Mouse (Mus musculus) neural tube, embryonic 15.5 days (tissue): Measurements from ENCODE around the gene Atxn7l1. TPM values are rescaled to one million over a fixed set of nuclear protein-coding genes. Genes with fewer than 3 reads are reported as not detected.

Experiments used
- ATAC-seq: fragments of 200-750 bp; cut with Nextera tagmentation; 2 replicates; pipeline ENCODE4 v1.8.0; 2017; ENCODE audit warnings: mild to moderate bottlenecking, moderate TSS enrichment, moderate library complexity; ENCODE audit not compliant: low FRiP score
- H3K27ac ChIP-seq: fragments of 300-500 bp; sonication (generic); replicated peaks from 2 replicates; pipeline ENCODE4 v1.5.1; 2015; ENCODE audit warnings: mild to moderate bottlenecking, inconsistent platforms
- H3K27me3 ChIP-seq: fragments of 300-500 bp; sonication (generic); replicated peaks from 2 replicates; pipeline ENCODE4 v1.6.1; 2015; ENCODE audit warnings: inconsistent platforms
- H3K36me3 ChIP-seq: fragments of 300-500 bp; sonication (generic); 2 replicates; pipeline ENCODE4 v1.6.1; 2015; ENCODE audit warnings: inconsistent platforms
- H3K4me1 ChIP-seq: fragments of 300-500 bp; sonication (generic); 2 replicates; pipeline ENCODE4 v1.6.1; 2015; ENCODE audit warnings: inconsistent platforms
- H3K4me2 ChIP-seq: fragments of 300-500 bp; sonication (generic); 2 replicates; pipeline ENCODE4 v1.6.1; 2015; ENCODE audit warnings: inconsistent platforms, mild to moderate bottlenecking, moderate library complexity
- H3K4me3 ChIP-seq: fragments of 300-500 bp; sonication (generic); replicated peaks from 2 replicates; pipeline ENCODE4 v1.5.1; 2015; ENCODE audit warnings: mild to moderate bottlenecking, inconsistent platforms
- H3K9ac ChIP-seq: fragments of 300-500 bp; sonication (generic); replicated peaks from 2 replicates; pipeline ENCODE4 v1.6.1; 2015; ENCODE audit warnings: mild to moderate bottlenecking, inconsistent platforms
- H3K9me3 ChIP-seq: fragments of 300-500 bp; sonication (generic); replicated peaks from 2 replicates; pipeline ENCODE4 v1.6.1; 2016; ENCODE audit warnings: inconsistent platforms
- WGBS: fragments of 180-500 bp; shearing (Covaris S2); methylation state at CpG from one replicate; pipeline ENCODE4 v1.1.7; 2015; ENCODE audit warnings: mixed read lengths; 5-methylcytosine and 5-hydroxymethylcytosine counted together
- polyA plus RNA-seq: library from polyadenylated mRNA; unstranded; fragments of >200 nt; fragmentation: Nextera tagmentation; extraction: Ambion mirVana; gene quantifications from 2 replicates; pipeline ENCODE4 v1.2.1, GENCODE M21; 2015

Atxn7l1 gene
- polyA plus RNA-seq, 1 experiment from 2014 or later: 19.4 TPM

DNA sequence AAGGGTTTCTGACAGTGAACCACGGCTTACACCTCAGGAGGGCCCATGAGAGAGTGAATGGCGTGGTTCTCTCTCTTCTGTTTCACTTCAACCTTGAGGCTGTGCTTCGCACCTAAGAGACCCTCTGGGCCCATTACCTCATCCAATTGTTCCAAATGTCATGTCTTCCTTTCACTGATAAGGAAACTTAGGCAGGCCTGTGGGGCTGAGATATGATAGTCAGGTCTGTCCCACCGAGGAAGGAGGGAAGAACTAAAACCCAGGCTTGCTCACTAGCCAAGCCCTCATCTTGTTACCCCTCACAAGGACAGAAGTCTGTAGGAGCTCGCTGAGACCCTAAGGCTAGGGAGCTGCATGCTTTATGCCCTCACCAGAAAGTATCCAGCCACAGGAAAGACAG lies 187.5 kb downstream of the Atxn7l1 start:
- H3K27me3 ChIP-seq: no peaks in the 10 kb centered on the region
- H3K36me3 ChIP-seq: no peaks in the 10 kb centered on the region
- no peak overlapping the region for H3K9ac ChIP-seq
- no peak overlapping the region for H3K4me3 ChIP-seq
- H3K4me1 ChIP-seq: peaks cover 25% of the 10 kb centered on the region
- WGBS: 83% methylated on average over 5 of the region's 5 CpGs
- ATAC-seq: no peak
- no peaks in the 10 kb centered on the region for H3K9me3 ChIP-seq
- H3K27ac ChIP-seq: no peak overlapping the region
- no peak overlapping the region for H3K4me2 ChIP-seq

DNA sequence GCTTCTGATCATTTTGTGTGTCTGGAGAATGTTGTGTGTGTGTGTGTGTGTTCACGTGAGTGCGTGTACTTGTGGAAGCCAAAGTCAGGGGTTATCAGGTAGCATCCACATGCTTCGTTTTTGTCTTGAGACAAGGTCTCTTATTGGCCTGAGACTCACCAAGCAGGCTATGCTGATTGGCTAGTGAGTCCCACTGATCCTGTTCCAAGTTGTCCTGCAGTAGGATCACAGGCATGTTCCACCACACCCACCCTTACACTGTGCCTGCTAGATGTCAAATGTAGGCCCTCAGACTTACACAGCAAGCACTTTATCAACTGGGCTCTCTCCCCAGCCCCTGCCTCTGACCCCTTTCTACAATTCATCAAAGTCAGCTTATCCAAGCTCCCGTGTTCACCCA lies 187.9 kb downstream of the Atxn7l1 start:
- Histone ChIP-seq H3K27ac (no peak overlapping the region), H3K4me3 (no peak overlapping the region), H3K4me2 (no peak overlapping the region), H3K9ac (no peak overlapping the region), H3K36me3 (no peaks in the 10 kb centered on the region), H3K4me1 (peaks cover 27% of the 10 kb centered on the region), H3K9me3 (no peaks in the 10 kb centered on the region), H3K27me3 (no peaks in the 10 kb centered on the region)
- no peak for ATAC-seq
- WGBS: 91% methylated on average over 4 of the region's 4 CpGs

DNA sequence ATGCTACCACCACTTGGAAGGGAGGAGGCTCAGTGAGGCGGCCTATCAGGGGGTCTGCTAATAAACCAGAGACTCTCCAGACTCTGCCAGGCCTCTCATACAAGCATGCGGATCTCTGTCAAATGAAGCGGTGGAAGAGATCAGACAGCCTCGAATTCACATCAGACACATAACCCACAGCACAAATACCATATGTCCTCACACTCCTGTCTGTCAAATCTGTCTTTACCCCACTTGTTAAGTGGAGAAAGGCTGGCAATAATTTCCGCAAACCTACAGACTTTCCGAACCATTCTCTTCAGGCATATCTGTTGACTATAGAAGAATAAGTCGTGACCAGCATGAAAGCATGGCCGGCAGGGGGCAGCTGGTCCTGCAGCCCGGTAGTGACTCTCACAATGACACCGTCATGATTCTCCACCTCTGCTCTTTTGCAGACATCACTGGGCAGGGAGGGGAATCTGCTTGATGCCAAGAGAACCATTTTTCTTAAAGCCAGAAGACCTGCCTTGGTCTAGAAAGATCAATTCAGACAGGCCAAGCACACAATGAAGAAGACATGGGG lies 189.2 kb downstream of the Atxn7l1 start:
- 0 out of 2 replicates have a peak overlapping the region, but pooled peaks have one; percentile 28 for H3K27ac ChIP-seq
- no peaks in the 10 kb centered on the region for H3K36me3 ChIP-seq
- no peak for ATAC-seq
- peaks cover 39% of the 10 kb centered on the region for H3K4me1 ChIP-seq
- no peak overlapping the region for H3K4me2 ChIP-seq
- no peaks in the 10 kb centered on the region for H3K9me3 ChIP-seq
- 53% methylated on average over 10 of the region's 10 CpGs for WGBS
- no peaks in the 10 kb centered on the region for H3K27me3 ChIP-seq
- H3K9ac ChIP-seq: no peak overlapping the region
- H3K4me3 ChIP-seq: no peak overlapping the region

DNA sequence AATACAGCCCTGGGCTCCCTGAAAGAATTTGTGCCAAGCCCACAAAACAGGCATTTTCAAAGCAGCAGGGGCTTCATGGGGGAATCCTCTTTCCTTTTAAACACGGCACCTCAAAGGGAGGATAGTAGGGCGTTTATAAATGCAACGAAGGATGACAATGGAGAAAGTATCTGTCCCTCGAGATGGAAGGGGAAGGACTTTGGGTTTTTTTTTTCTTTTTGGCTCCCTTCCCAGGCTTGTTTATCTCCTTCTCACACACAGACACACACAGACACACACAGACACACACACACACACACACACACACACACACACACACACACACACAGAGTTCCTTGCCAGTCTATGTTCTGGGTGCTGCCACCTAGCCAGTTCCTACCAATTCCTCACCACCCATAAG lies 189.8 kb downstream of the Atxn7l1 start:
- no peak for ATAC-seq
- Histone ChIP-seq H3K4me2 (no peak overlapping the region), H3K27ac (0 out of 2 replicates have a peak overlapping the region, but pooled peaks have one; percentile 28), H3K9ac (no peak overlapping the region), H3K9me3 (no peaks in the 10 kb centered on the region), H3K27me3 (no peaks in the 10 kb centered on the region), H3K4me1 (peaks cover 42% of the 10 kb centered on the region), H3K36me3 (no peaks in the 10 kb centered on the region), H3K4me3 (no peak overlapping the region)
- 26% methylated on average over 4 of the region's 4 CpGs for whole genome bisulfite sequencing

DNA sequence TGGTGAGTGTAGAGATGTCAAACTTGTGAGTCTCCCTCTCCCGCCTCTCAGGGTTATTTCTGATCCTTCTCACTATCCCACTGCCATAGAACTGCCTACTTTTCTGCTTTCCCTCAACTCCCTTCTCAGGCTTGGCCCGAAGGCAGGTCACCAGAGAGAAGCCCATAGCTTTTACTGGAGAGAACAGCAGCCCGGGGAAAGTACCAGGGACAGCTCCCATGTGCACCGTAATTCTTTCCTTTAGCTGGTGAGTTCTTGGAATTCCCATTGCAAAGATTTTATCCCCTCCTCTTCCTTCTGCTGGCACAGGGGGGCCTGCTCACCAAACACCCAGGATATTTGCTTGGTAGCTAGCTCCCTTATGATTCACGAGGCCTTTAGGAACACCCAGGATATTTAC lies 190.7 kb downstream of the Atxn7l1 start:
- H3K4me2 ChIP-seq: no peak overlapping the region
- no peak overlapping the region for H3K9ac ChIP-seq
- H3K27ac ChIP-seq: no peak overlapping the region
- no peak overlapping the region for H3K4me3 ChIP-seq
- H3K4me1 ChIP-seq: peaks cover 36% of the 10 kb centered on the region
- H3K9me3 ChIP-seq: no peaks in the 10 kb centered on the region
- no peaks in the 10 kb centered on the region for H3K27me3 ChIP-seq
- WGBS: 35% methylated on average over 5 of the region's 5 CpGs
- no peak for ATAC-seq
- H3K36me3 ChIP-seq: no peaks in the 10 kb centered on the region

DNA sequence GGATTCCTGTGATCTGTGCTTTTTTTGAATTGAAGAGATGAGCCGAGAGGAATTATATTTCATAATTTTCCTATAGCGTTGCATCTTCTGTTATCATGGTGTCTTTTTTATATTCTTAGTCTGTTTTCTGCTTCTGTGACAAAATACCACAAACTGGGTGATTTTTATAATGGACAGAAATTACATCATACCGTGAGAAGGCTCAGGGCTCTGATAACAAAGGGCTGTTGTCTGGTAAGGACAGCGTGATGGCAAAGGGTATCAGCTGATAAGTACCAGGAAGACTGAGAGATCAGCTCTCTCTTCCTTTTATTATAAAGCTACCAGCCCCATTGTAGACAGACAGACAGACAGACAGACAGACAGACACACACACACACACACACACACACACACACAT lies 192.3 kb downstream of the Atxn7l1 start:
- no peak overlapping the region for H3K9ac ChIP-seq
- no peaks in the 10 kb centered on the region for H3K9me3 ChIP-seq
- 85% methylated on average over 4 of the region's 4 CpGs for WGBS
- no peak for ATAC-seq
- no peaks in the 10 kb centered on the region for H3K27me3 ChIP-seq
- H3K27ac ChIP-seq: no peak overlapping the region
- H3K4me2 ChIP-seq: no peak overlapping the region
- peaks cover 43% of the 10 kb centered on the region for H3K4me1 ChIP-seq
- no peaks in the 10 kb centered on the region for H3K36me3 ChIP-seq
- no peak overlapping the region for H3K4me3 ChIP-seq

DNA sequence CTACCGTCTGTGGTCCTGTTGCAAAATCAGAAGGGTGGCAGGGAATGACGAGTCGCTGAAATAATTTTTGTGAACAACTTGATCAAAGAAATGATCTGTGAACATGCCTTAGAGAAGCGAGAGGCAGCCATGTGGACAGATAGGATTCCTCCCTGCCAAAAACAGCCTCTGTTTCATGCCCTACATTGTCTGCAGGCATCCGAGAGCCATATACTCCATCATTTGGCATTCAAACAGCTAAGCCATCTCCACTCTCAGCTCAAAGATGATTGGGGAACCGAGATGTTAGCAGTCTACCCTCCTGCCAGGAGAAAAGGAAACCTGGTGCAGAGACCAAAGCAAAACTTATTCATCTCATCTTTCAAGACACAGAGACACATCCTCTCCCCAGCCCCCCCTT lies 193.2 kb downstream of the Atxn7l1 start:
- 61% methylated on average over 6 of the region's 6 CpGs for WGBS
- no peak overlapping the region for H3K4me2 ChIP-seq
- H3K36me3 ChIP-seq: no peaks in the 10 kb centered on the region
- peaks cover 52% of the 10 kb centered on the region for H3K4me1 ChIP-seq
- no peak overlapping the region for H3K4me3 ChIP-seq
- H3K9me3 ChIP-seq: no peaks in the 10 kb centered on the region
- H3K27ac ChIP-seq: peak overlapping the region; percentile 47; the same call in 1 of the 2 replicates
- H3K9ac ChIP-seq: no peak overlapping the region
- H3K27me3 ChIP-seq: no peaks in the 10 kb centered on the region
- no peak for ATAC-seq

DNA sequence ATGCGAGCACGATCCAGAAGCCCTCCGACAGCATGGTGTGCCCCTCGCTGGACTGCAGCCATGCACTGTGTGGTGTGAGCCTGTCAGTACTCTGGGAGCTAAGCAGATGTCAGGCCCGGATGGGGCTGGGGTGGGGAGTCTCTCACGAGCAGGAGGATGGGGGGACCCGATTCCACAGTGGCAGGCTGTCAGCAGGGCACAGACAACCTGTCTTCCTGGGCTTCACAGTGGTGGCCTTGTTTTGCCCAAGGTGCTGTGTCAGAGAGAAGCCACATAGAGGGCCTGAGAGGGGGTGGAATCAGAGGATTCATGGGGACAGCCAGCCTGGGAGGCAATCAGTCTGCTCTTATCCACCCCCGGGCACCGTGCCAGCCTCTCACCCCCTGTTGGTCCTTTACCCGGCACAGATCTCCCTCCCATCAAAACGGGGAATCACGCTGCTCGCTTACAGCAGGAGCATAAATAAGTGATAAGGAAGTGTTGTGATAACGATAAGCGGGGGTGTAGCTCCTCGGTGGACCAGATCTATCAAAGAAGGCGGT lies 193.9 kb downstream of the Atxn7l1 start:
- Histone ChIP-seq H3K27ac (peak overlapping the region; percentile 47; the same call in 1 of the 2 replicates), H3K4me3 (no peak overlapping the region), H3K4me2 (peak overlapping the region; percentile 16; the same call in 1 of the 2 replicates), H3K9me3 (no peaks in the 10 kb centered on the region), H3K27me3 (no peaks in the 10 kb centered on the region), H3K4me1 (peaks cover 58% of the 10 kb centered on the region), H3K9ac (peak overlapping the region; percentile 7; the same call in 1 of the 2 replicates), H3K36me3 (no peaks in the 10 kb centered on the region)
- ATAC-seq: peak; percentile 60
- WGBS: 35% methylated on average over 17 of the region's 17 CpGs

DNA sequence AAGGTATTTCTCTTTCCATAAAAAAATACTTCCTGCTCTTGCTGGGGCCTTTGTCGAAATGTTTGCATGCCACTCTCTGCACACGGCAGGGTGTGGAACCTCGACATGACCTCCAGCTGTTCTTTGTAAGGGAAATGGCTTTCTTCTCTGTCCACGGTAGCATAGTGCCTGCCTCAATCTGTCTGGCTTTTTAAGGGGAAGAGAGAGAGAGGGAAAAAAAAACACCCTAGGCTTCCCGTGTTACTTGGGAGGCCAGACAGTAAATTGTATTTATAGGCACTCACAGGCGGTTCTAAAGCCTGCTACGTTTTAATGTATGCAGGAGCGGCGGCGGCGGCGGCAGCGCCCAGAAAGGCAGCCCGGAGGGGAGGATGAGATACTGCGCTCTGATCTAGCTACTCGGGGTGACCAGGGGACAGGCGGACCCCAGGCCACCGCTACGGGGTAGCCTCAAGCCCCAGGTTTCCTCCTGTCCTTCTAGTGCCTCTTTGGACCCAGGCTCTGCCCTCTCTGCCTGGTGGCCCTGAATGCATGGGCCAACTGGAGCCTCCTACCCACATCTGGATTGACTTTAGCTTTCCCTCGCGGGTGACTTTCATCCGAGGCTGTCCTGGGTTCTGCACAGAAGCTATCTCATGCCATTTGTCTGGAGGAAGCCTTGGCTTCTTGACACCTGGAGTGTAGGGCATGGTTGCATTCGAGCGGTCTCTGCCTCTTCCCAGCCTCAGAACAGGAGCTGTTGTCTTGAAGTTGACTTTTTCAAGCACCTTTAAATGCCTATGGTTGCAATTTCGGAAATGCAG lies 197.7 kb downstream of the Atxn7l1 start:
- peak overlapping the region; percentile 49 for H3K4me2 ChIP-seq
- WGBS: 9% methylated on average over 25 of the region's 25 CpGs
- ATAC-seq: peak; percentile 36
- peaks cover 8% of the 10 kb centered on the region; the same call in 1 of the 2 replicates for H3K36me3 ChIP-seq
- no peaks in the 10 kb centered on the region for H3K9me3 ChIP-seq
- peak overlapping the region; percentile 38 for H3K9ac ChIP-seq
- H3K27ac ChIP-seq: peak overlapping the region; percentile 69
- H3K27me3 ChIP-seq: no peaks in the 10 kb centered on the region
- peaks cover 50% of the 10 kb centered on the region for H3K4me1 ChIP-seq
- H3K4me3 ChIP-seq: peak overlapping the region; percentile 19; the same call in 1 of the 2 replicates

DNA sequence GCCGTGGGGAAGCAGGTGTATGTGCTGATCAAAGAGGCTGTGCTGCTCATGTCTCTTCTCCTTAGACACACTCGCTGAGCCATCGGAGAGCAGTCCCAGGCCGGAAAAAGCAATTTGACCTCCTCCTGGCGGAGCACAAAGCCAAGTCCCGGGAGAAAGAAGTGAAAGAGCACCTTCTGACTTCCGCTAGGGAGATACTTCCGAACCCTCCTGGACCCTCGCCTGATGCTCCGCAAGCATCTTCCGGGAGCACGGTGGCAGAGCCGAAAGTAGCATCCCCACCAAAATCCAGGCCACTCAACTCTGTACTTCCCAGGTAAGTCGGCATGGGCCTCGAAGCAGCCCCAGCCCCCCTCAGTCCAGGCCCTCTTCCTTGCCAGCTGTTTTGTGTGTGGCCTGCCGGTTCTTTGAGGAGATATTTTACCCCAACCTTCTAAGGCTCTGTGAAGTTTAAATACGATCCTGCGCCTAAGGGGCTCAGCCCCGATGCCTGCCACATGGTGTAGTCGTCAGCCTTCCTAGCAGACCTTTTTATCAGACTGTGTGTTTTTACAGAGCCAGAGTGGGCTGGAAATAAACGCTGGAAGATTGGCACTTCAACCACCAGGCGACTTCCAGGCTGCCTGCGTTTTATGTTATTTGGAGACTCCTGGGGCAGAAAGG lies 198.4 kb downstream of the Atxn7l1 start:
- Histone ChIP-seq H3K9me3 (no peaks in the 10 kb centered on the region), H3K27me3 (no peaks in the 10 kb centered on the region), H3K4me3 (no peak overlapping the region; the same call in 1 of the 2 replicates), H3K36me3 (peaks cover 8% of the 10 kb centered on the region; the same call in 1 of the 2 replicates), H3K9ac (peak overlapping the region; percentile 38; the same call in 1 of the 2 replicates), H3K27ac (no peak overlapping the region), H3K4me1 (peaks cover 44% of the 10 kb centered on the region), H3K4me2 (peak overlapping the region; percentile 49)
- WGBS: 31% methylated on average over 23 of the region's 23 CpGs
- peak; percentile 14; the same call in 1 of the 2 replicates for ATAC-seq

DNA sequence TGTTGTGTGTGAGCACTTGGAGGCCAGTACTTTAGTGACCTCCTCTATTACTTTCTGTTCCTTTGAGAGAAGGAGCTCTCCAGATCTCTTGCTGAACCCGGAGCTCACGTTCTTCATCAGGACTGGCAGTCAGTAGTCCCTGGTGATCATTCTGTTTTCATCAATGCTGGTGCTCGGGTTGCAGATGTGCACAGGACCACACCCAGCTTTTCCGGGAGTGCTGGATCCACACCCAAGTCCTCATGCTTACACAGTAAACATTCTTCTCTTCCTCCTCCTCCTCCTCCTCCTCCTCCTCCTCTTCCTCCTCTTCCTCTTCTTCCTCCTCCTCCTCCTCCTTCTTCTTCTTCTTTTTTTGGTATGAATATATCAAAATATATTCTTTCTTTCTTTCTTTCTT lies 205.2 kb downstream of the Atxn7l1 start:
- ATAC-seq: no peak
- Histone ChIP-seq H3K4me2 (no peak overlapping the region), H3K4me1 (no peaks in the 10 kb centered on the region), H3K9ac (no peak overlapping the region), H3K27me3 (no peaks in the 10 kb centered on the region), H3K4me3 (no peak overlapping the region), H3K9me3 (no peaks in the 10 kb centered on the region), H3K36me3 (peaks cover 13% of the 10 kb centered on the region; the same call in 1 of the 2 replicates), H3K27ac (no peak overlapping the region)
- 67% methylated on average over 4 of the region's 4 CpGs for WGBS
